7 mouse cellular contexts compared by ENCODE assay signal in genomic region chr2:160887859-160888258, GRCm38 (mm10). TPM values are rescaled to one million over a fixed set of nuclear protein-coding genes. Genes with fewer than 3 reads are reported as not detected.
DNase-seq lines count a peak whose midpoint lies in the region; ATAC-seq and TF ChIP-seq lines count a peak whose summit lies in the region.

No protein-coding gene starts in this region.

- no peaks in the 10 kb centered on the region for H3K4me1 ChIP-seq in forebrain, embryonic 11.5 days (replicated peaks; ENCODE audit: control insufficient read depth, insufficient read depth, low read length)
- peaks cover 7% of the 10 kb centered on the region; the same call in 1 of the 2 replicates for H3K4me1 ChIP-seq in lung, adult 2 months (ENCODE audit: control insufficient read depth, insufficient read depth, low read length)
- peaks cover 19% of the 10 kb centered on the region for H3K4me1 ChIP-seq in small intestine, adult 2 months (ENCODE audit: control insufficient read depth, insufficient read depth, insufficient read length, low read length)

- peak overlapping the region; percentile 28; the same call in 1 of the 2 replicates for H3K9ac ChIP-seq in forebrain, embryonic 11.5 days (ENCODE audit: low read length)

- H3K4me2 ChIP-seq in forebrain, embryonic 11.5 days (ENCODE audit: low read depth, low read length, severe bottlenecking): peak overlapping the region; percentile 70

- TF ChIP-seq POLR2A in lung, adult 2 months (IDR thresholded peaks at IDR 0.05; ENCODE audit: borderline replicate concordance, extremely low read depth, low read depth, low read length): peak; percentile 29; the same call in 1 of the 2 replicates
- TF ChIP-seq POLR2A in small intestine, adult 2 months (IDR thresholded peaks at IDR 0.05; ENCODE audit: low read depth, low read length): peak; percentile 76

- WGBS in forebrain, embryonic 11.5 days: under 1% methylated on average over 26 of the region's 26 CpGs
- WGBS in lung, adult 2 months: 4% methylated on average over 26 of the region's 26 CpGs
- WGBS in small intestine, adult 2 months: under 1% methylated on average over 26 of the region's 26 CpGs

- no peaks in the 10 kb centered on the region for H3K9me3 ChIP-seq in forebrain, embryonic 11.5 days (ENCODE audit: control insufficient read depth, low read length)

- ATAC-seq in CD4-positive, CD25-positive, alpha-beta regulatory T cell, adult 4 months: peak; percentile 56
- peak; percentile 69 for ATAC-seq in forebrain, embryonic 11.5 days (replicated peaks; ENCODE audit: low FRiP score)

- no peak for TF ChIP-seq CTCF in lung, adult 2 months (IDR thresholded peaks at IDR 0.05; ENCODE audit: insufficient read depth, low read length)
- no peak for TF ChIP-seq CTCF in small intestine, adult 2 months (IDR thresholded peaks at IDR 0.05; ENCODE audit: extremely low read depth, insufficient read length, insufficient replicate concordance, low read depth, low read length)

- peak; percentile 87 for DNase-seq in R1 (ENCODE audit: low read depth, low spot score)
- peak; percentile 67 for DNase-seq in forebrain, embryonic 11.5 days (ENCODE audit: low spot score)
- peak; percentile 83 for DNase-seq in kidney, adult 11 months
- DNase-seq in lung, adult 2 months: peak; percentile 71
- no peak for DNase-seq in ovary, postnatal 10 days (ENCODE audit: low spot score)

- peak overlapping the region; percentile 31 for H3K4me3 ChIP-seq in forebrain, embryonic 11.5 days (ENCODE audit: low read depth, low read length)
- peak overlapping the region; percentile 61 for H3K4me3 ChIP-seq in lung, adult 2 months (replicated peaks; ENCODE audit: extremely low read depth, low read depth, low read length)
- peak overlapping the region; percentile 74 for H3K4me3 ChIP-seq in small intestine, adult 2 months (ENCODE audit: low read depth, low read length)

- H3K27ac ChIP-seq in forebrain, embryonic 11.5 days (ENCODE audit: low read depth, low read length): no peak overlapping the region
- peak overlapping the region; percentile 98 for H3K27ac ChIP-seq in small intestine, adult 2 months (ENCODE audit: insufficient read depth, low read depth, low read length)

- H3K27me3 ChIP-seq in forebrain, embryonic 11.5 days (ENCODE audit: control insufficient read depth, insufficient read depth, low read length): peaks cover 8% of the 10 kb centered on the region
- H3K27me3 ChIP-seq in small intestine, adult 2 months (ENCODE audit: control insufficient read depth, insufficient read depth, low read length): no peaks in the 10 kb centered on the region

- H3K36me3 ChIP-seq in forebrain, embryonic 11.5 days (ENCODE audit: control insufficient read depth, insufficient read depth, low read length): no peaks in the 10 kb centered on the region
- H3K36me3 ChIP-seq in small intestine, adult 2 months (ENCODE audit: control insufficient read depth, insufficient read depth, low read length): peaks cover 4% of the 10 kb centered on the region; the same call in 1 of the 2 replicates

RNA-seq across cellular contexts. Expression of gene Lpin3, which starts 7.4 kb away (rescaled TPM):
- 1 to 10 TPM in 1 of 2 experiments, under 1 TPM in 1; 0.55 to 1.4 TPM for polyA plus RNA-seq in CD4-positive, CD25-positive, alpha-beta regulatory T cell, adult 4 months (2017; shearing (Covaris generic))
- polyA plus RNA-seq in forebrain, embryonic 11.5 days (2014; fragmentation: Nextera tagmentation; extraction: Ambion mirVana): 0.20 and 1.1 TPM in 2 replicates
- 8.2 and 15.2 TPM in 2 replicates for polyA plus RNA-seq in lung, adult 2 months (2012; rRNA removed)
- 20.7 and 48.0 TPM in 2 replicates for polyA plus RNA-seq in small intestine, adult 2 months (2012; rRNA removed)

RNA-seq across cellular contexts. Expression of gene Zhx3, which starts 15.1 kb away (rescaled TPM):
- polyA plus RNA-seq in CD4-positive, CD25-positive, alpha-beta regulatory T cell, adult 4 months (2017; shearing (Covaris generic)): 10 to 100 TPM in 1 of 2 experiments, 1 to 10 TPM in 1; 8.3 to 11.5 TPM
- 10.0 TPM in 2 replicates for polyA plus RNA-seq in forebrain, embryonic 11.5 days (2014; fragmentation: Nextera tagmentation; extraction: Ambion mirVana)
- 11.6 and 14.6 TPM in 2 replicates for polyA plus RNA-seq in lung, adult 2 months (2012; rRNA removed)
- 3.3 and 6.2 TPM in 2 replicates for polyA plus RNA-seq in small intestine, adult 2 months (2012; rRNA removed)

RNA-seq across cellular contexts. Expression of gene Emilin3, which starts 24.3 kb away (rescaled TPM):
- not detected for polyA plus RNA-seq in CD4-positive, CD25-positive, alpha-beta regulatory T cell, adult 4 months (2017; shearing (Covaris generic))
- polyA plus RNA-seq in forebrain, embryonic 11.5 days (2014; fragmentation: Nextera tagmentation; extraction: Ambion mirVana): 1.9 and 2.2 TPM in 2 replicates
- polyA plus RNA-seq in lung, adult 2 months (2012; rRNA removed): 0.03 and 0.08 TPM in 2 replicates
- 0.15 and 0.43 TPM in 2 replicates for polyA plus RNA-seq in small intestine, adult 2 months (2012; rRNA removed)
